Mouse (Mus musculus) heart, postnatal 0 days (tissue): ENCODE measurements around the gene Arpc1b.

Experiments used
- CTCF ChIP-seq: IDR thresholded peaks from 2 replicates; pipeline ENCODE4 v1.5.1; 2016; ENCODE audit warnings: antibody characterized with exemption, control low read depth, low read depth
- EP300 ChIP-seq: IDR thresholded peaks from 2 replicates; pipeline ENCODE4 v1.6.1; 2016; ENCODE audit warnings: antibody characterized with exemption, low read depth

DNA sequence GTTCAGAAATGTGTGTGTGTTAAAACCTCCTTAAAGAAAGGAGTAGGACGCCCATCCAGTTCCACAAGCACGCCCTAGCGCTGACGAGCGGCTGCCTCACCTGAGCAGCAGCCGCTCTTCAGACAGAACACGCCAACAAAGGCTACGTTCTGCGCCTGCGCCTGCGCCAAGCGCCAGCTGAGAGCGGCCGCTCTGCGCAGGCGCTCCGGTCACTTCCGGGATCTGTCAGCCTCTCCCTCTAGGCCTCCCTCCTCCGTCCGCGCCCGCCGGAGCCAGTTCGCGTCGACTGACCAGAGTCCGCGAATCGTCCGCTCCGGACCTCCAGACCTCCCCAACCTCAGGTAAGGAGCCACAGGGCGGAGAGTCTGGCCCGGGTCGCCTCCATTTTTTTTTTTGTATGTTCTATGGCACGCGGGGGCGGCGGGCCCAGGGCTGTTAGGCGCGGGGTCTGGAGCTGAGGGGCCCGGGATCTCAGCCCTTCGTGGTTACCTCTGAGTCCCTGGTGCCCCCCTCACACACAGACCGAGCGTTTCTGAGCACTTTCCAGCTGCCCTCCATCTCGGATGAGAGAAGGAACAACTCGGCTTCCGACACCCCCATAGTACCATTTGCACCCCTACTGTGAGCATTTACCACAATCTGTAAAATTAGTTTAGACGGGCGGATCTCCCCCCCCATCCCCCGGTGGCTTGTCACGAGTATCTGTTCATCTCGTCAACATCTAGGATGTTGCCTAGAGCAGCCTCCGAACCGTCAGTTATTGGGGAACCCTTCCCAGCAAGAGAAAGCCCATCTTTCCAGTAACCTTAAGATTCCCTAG lies 30.2 kb upstream of the Arpc1b start, which contains the start of the genes Arpc1a and Kpna7:
- TF ChIP-seq CTCF (no peak), EP300 (no peak)
